Mouse (Mus musculus) neural tube, embryonic 11.5 days (tissue): Measurements from ENCODE around the gene Degs2. TPM values are rescaled to one million over a fixed set of nuclear protein-coding genes. Genes with fewer than 3 reads are reported as not detected.

Experiments used
- ATAC-seq: fragments of 200-750 bp; cut with Nextera tagmentation; 2 replicates; pipeline ENCODE4 v1.8.0; 2017; ENCODE audit warnings: moderate number of reproducible peaks, mild to moderate bottlenecking, moderate TSS enrichment, moderate library complexity; ENCODE audit not compliant: insufficient read depth, low FRiP score, low TSS enrichment
- DNase-seq: peaks from one replicate; pipeline ENCODE4 v3.0.0-alpha.2; 2015; ENCODE audit warnings: low spot score
- H3K27ac ChIP-seq: fragments of 300-500 bp; sonication (generic); 2 replicates; pipeline ENCODE4 v1.5.1; 2014; ENCODE audit warnings: low read depth, mild to moderate bottlenecking, low read length
- H3K27me3 ChIP-seq: fragments of 300-500 bp; sonication (generic); 2 replicates; pipeline ENCODE4 v1.6.1; 2014; ENCODE audit warnings: mild to moderate bottlenecking, low read length, mixed read lengths; ENCODE audit not compliant: control insufficient read depth, insufficient read depth
- H3K36me3 ChIP-seq: fragments of 300-500 bp; sonication (generic); 2 replicates; pipeline ENCODE4 v1.6.1; 2014; ENCODE audit warnings: mild to moderate bottlenecking, low read length, moderate library complexity, mixed read lengths; ENCODE audit not compliant: control insufficient read depth, insufficient read depth
- H3K4me1 ChIP-seq: fragments of 300-500 bp; sonication (generic); 2 replicates; pipeline ENCODE4 v1.6.1; 2014; ENCODE audit warnings: low read length, mixed read lengths; ENCODE audit not compliant: control insufficient read depth, insufficient read depth
- H3K4me2 ChIP-seq: fragments of 300-500 bp; sonication (generic); 2 replicates; pipeline ENCODE4 v1.6.1; 2014; ENCODE audit warnings: low read depth, mild to moderate bottlenecking, moderate library complexity
- H3K4me3 ChIP-seq: fragments of 300-500 bp; sonication (generic); 2 replicates; pipeline ENCODE4 v1.5.1; 2014; ENCODE audit warnings: low read depth, low read length
- H3K9ac ChIP-seq: fragments of 300-500 bp; sonication (generic); 2 replicates; pipeline ENCODE4 v1.6.1; 2014; ENCODE audit warnings: mild to moderate bottlenecking, low read length
- H3K9me3 ChIP-seq: fragments of 300-500 bp; sonication (generic); 2 replicates; pipeline ENCODE4 v1.6.1; 2016; ENCODE audit warnings: low read length; ENCODE audit not compliant: control insufficient read depth
- WGBS: fragments of 180-500 bp; shearing (Covaris S2); extraction: QIAGEN DNeasy Blood & Tissue Kit; methylation state at CpG from one replicate; pipeline ENCODE4 v1.1.7; 2014; 5-methylcytosine and 5-hydroxymethylcytosine counted together
- polyA plus RNA-seq: library from polyadenylated mRNA; unstranded; fragments of >200 nt; fragmentation: Nextera tagmentation; extraction: Ambion mirVana; gene quantifications from 2 replicates; pipeline ENCODE4 v1.2.1, GENCODE M21; 2014

Degs2 gene
- polyA plus RNA-seq, result 1.6 and 1.8 TPM in 2 replicates

DNA sequence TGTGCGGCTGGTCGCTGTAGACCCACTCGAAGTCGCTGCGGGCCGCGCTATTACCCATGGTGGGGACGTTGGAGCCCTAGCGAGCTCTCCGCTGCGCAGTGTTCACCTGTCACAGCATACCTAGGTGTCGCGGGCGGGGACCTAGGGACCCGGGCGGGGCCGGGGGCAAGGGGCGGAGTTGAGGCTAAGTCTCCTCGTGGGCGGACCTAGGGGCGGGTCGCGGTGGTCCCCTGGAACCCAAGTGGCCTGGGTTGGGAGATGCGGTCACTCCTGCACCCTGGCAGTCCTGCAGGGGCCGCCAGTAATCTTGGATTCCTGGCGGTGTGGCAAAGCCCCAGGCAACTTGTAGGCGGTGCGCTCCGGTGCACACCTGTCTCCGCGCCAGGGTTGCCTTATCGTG, at the start of gene Degs2:
Degs2 (minus strand) TSS at position 131 of the 400 bp plus-strand sequence.
- no peaks in the 10 kb centered on the region for H3K9me3 ChIP-seq
- no peaks in the 10 kb centered on the region for H3K4me1 ChIP-seq
- ATAC-seq, result no peak
- no peak within 1 kb of the TSS for H3K27ac ChIP-seq
- H3K9ac ChIP-seq, result no peak within 1 kb of the TSS
- DNase-seq, result no peak
- H3K36me3 ChIP-seq, result no peaks in the 10 kb centered on the region
- peaks cover 21% of the 10 kb centered on the region for H3K27me3 ChIP-seq
- peak within 1 kb of the TSS; percentile 29 for H3K4me2 ChIP-seq
- no peak within 1 kb of the TSS for H3K4me3 ChIP-seq
- 2% methylated on average over 32 of the region's 32 CpGs for WGBS

DNA sequence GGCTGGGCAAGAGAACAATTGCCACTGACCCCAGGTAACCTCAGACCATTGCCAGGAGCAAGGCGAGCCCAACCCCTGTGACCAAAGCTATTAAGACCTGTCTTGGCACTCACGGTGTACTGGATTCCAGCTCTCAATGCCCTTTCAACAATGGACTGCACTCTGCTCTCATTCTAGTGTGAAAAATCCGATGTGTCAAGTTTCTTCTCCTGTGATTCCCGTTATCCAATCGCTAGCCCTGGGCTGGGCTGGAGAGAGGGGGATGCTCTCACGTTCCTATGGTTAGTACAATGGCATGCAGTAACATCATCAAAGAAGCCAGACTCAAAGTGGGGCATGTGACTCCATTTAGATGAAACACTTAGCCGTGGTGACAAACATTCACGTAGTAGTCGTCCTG, 49.7 kb upstream of the Degs2 start:
- H3K4me3 ChIP-seq, result no peak overlapping the region
- DNase-seq (no peak), ATAC-seq (no peak)
- no peak overlapping the region for H3K27ac ChIP-seq
- no peaks in the 10 kb centered on the region for H3K4me1 ChIP-seq
- WGBS, result 60% methylated on average over 9 of the region's 9 CpGs
- no peaks in the 10 kb centered on the region for H3K9me3 ChIP-seq
- no peak overlapping the region for H3K9ac ChIP-seq
- no peak overlapping the region for H3K4me2 ChIP-seq
- no peaks in the 10 kb centered on the region for H3K36me3 ChIP-seq
- H3K27me3 ChIP-seq, result no peaks in the 10 kb centered on the region

DNA sequence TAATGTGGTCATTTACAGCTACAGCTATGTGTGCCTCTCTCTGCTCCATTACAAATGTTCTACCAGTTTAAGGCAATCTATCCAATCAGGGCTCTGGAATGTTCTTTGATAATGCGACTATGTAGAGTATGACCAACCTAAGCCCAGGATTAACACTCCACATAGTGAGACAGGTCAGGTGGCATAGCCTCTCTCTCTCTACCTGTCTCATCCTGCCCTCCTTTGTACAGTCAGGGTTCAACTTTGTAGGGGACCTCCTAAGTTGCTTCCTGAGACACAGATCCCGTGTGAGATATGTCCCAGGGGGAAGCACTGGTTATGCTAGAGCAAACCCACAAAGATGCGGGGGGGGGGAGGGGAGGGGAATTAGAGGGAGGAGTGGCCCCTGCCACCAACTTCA, 48.1 kb upstream of the Degs2 start:
- H3K9ac ChIP-seq, result no peak overlapping the region
- no peak for DNase-seq
- H3K27me3 ChIP-seq, result no peaks in the 10 kb centered on the region
- no peak overlapping the region for H3K4me2 ChIP-seq
- H3K4me3 ChIP-seq, result no peak overlapping the region
- H3K9me3 ChIP-seq, result no peaks in the 10 kb centered on the region
- H3K27ac ChIP-seq, result no peak overlapping the region
- no peaks in the 10 kb centered on the region for H3K36me3 ChIP-seq
- no peak for ATAC-seq
- no peaks in the 10 kb centered on the region for H3K4me1 ChIP-seq
- 80% methylated on average over 3 of the region's 3 CpGs for WGBS

DNA sequence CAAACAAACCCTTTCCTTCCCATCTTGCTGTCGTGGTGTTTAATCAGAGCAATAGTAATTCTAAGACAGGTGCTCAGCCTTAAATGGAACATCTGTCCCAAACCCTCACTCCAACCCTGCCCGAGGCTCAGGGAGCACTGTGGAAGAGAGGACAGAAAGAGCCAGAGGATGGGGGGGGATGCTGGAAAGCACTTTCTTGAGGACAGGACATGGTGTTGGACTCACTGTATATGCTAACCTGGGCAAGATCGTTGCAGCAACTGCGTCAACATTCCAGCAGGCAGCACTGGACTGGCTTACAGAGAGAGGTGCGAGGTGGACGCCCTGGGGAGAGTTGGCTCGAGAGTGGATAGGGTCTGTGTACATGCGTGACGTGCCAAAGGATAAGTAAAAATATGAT, 47.3 kb upstream of the Degs2 start:
- 79% methylated on average over 9 of the region's 9 CpGs for WGBS
- Histone ChIP-seq H3K4me1 (no peaks in the 10 kb centered on the region), H3K4me2 (no peak overlapping the region), H3K36me3 (no peaks in the 10 kb centered on the region), H3K9ac (no peak overlapping the region), H3K4me3 (no peak overlapping the region), H3K27ac (no peak overlapping the region), H3K27me3 (no peaks in the 10 kb centered on the region), H3K9me3 (no peaks in the 10 kb centered on the region)
- DNase-seq (no peak), ATAC-seq (no peak)

DNA sequence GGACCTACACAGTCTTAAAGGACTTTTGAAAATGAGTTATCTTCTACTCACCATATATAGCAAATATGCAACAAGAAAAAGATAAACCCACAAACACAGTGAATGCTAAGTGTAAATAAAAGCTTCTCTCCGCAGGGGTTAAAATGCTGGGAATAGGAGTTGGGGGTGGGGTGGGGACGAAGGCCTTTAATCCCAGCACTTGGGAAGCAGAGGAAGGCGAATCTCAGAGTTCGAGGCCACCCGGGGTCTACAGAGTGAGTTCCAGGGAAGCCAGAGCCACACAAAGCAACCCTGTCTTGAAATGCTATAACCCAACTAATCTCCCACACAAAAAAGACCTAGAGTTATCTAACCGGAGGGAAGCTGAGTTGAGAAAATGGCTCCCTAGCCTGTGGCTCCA, 46.9 kb upstream of the Degs2 start:
- H3K9me3 ChIP-seq, result no peaks in the 10 kb centered on the region
- H3K4me2 ChIP-seq, result no peak overlapping the region
- H3K27ac ChIP-seq, result no peak overlapping the region
- H3K9ac ChIP-seq, result no peak overlapping the region
- no peaks in the 10 kb centered on the region for H3K36me3 ChIP-seq
- H3K4me1 ChIP-seq, result no peaks in the 10 kb centered on the region
- ATAC-seq, result no peak
- H3K4me3 ChIP-seq, result no peak overlapping the region
- WGBS, result 66% methylated on average over 6 of the region's 6 CpGs
- no peaks in the 10 kb centered on the region for H3K27me3 ChIP-seq
- no peak for DNase-seq

DNA sequence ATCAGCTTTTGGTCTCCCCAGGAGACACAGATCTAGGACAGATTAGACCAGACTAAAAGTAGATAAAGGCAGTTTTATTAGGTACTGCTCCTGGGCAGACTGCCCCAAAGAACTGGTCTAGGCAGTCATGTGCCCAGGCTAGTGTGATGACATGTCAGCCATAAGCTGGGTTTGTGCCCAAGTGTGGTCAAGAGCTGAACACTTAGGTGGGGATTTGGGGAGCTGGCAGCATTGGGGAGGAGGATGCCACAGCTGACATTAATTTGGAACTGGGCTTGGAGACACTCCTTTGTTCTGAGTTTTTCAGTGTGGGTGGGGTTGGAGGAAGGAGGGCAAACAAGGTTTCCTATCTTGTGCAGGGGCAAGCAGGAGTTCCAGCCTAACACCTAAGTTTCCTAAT, 43.9 kb upstream of the Degs2 start:
- no peak for ATAC-seq
- Histone ChIP-seq H3K9ac (no peak overlapping the region), H3K4me1 (no peaks in the 10 kb centered on the region), H3K4me3 (no peak overlapping the region), H3K27ac (no peak overlapping the region), H3K27me3 (no peaks in the 10 kb centered on the region), H3K36me3 (no peaks in the 10 kb centered on the region), H3K9me3 (no peaks in the 10 kb centered on the region), H3K4me2 (no peak overlapping the region)
- no peak for DNase-seq

DNA sequence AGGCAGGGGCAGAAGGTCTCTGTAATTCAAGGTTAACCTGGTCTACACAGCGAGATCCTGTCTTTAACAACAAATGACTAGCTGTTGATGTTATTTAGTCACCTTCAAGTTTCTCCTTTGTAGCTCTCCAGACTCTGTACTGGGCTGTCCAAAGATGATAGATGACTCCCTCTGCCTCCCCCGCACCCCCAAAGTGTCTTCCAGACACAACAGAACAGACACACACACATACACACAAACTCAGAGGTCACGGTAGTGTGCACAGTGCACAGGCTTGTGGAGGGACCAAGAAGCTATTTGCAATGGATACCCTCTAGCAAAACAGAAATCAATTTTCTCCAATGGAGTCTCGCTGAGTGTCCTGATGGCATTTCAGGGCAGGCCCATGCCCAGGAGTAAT, 40.1 kb upstream of the Degs2 start:
- Histone ChIP-seq H3K9me3 (no peaks in the 10 kb centered on the region), H3K4me1 (no peaks in the 10 kb centered on the region), H3K9ac (no peak overlapping the region), H3K27ac (no peak overlapping the region), H3K4me3 (no peak overlapping the region), H3K36me3 (no peaks in the 10 kb centered on the region), H3K27me3 (no peaks in the 10 kb centered on the region), H3K4me2 (no peak overlapping the region)
- 84% methylated on average over 4 of the region's 4 CpGs for WGBS
- no peak for ATAC-seq
- no peak for DNase-seq

DNA sequence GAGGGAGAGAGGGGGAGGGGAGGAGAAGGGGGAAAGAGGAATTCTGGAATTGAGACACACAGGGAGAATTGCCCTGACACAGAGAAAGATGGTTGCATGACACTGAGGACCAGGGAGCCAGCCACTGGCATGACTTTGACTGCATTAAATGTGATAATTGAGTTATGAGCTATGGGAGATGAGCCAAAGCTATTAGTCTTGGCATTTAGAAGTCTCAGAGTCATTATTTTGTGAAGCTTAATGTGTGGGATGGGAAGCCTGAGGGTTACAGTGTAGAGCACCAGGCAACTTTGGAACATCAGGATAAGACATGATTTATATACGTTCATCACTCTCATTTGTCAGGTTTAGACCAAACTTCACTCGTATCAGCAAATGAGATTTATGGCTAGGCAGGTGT, 39.4 kb upstream of the Degs2 start:
- no peak overlapping the region for H3K4me3 ChIP-seq
- no peaks in the 10 kb centered on the region for H3K4me1 ChIP-seq
- H3K27me3 ChIP-seq, result no peaks in the 10 kb centered on the region
- H3K27ac ChIP-seq, result no peak overlapping the region
- 83% methylated on average over 2 of the region's 2 CpGs for WGBS
- ATAC-seq (no peak), DNase-seq (no peak)
- no peaks in the 10 kb centered on the region for H3K36me3 ChIP-seq
- H3K9me3 ChIP-seq, result no peaks in the 10 kb centered on the region
- no peak overlapping the region for H3K9ac ChIP-seq
- H3K4me2 ChIP-seq, result no peak overlapping the region

DNA sequence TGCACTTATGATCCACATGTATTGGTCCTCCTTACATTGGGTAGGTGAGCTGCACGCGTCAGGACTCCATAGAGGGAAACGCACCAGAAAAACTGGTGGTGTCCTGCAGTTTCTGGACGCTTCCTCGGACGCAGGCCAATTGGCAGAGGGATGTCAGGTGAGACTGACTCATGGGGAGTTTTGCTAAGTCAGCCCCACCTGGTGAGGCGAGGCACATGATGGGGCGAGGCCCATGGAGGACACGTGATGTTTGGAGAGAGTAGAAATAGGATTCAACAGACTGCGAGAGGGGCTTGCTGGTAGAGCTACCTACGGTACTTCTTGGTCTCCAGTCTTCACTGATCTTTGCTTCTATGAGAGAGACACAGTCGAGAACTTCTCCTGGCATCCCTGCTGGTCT, 36.6 kb upstream of the Degs2 start:
- no peak for ATAC-seq
- no peak overlapping the region for H3K9ac ChIP-seq
- no peak for DNase-seq

More for the DNA sequence above, 36.6 kb upstream of the Degs2 start:
- H3K4me3 ChIP-seq, result no peak overlapping the region
- H3K36me3 ChIP-seq, result no peaks in the 10 kb centered on the region
- H3K9me3 ChIP-seq, result no peaks in the 10 kb centered on the region
- WGBS, result 92% methylated on average over 12 of the region's 12 CpGs
- no peak overlapping the region for H3K4me2 ChIP-seq
- no peaks in the 10 kb centered on the region for H3K4me1 ChIP-seq
- no peak overlapping the region for H3K27ac ChIP-seq
- H3K27me3 ChIP-seq, result no peaks in the 10 kb centered on the region
